Mouse (Mus musculus) embryonic stem cell, embryonic (primary cell): ENCODE data around the gene Ddi2.

ENCODE experiments used
- CTCF ChIA-PET, 4 experiments: fragments of 300-600 bp in 2 of 4; fragments of 350-600 bp in 2 of 4; sonication (Branson Sonifier 250); formaldehyde crosslinking; loops; one replicate each; lab custom pipeline; 2022; ENCODE audit warnings: inconsistent platforms in 2 of 4; lab: Charles Lee
- POLR2A ChIA-PET, 4 experiments: fragments of 300-600 bp in 2 of 4; fragments of 350-600 bp in 2 of 4; sonication (Branson Sonifier 250); formaldehyde crosslinking; loops; one replicate each; lab custom pipeline; 2022; ENCODE audit warnings: antibody characterized with exemption in 4 of 4, inconsistent platforms in 1 of 4; lab: Charles Lee

Gene Ddi2

GRCm38 (mm10) chr4:141723673-141724068 is 452 bp upstream of the Ddi2 start:
- CTCF ChIA-PET = interaction anchor here in 1 of 4 experiments (0.7 kb wide), 1 partner anchor 98 kb away, joined by 3 read pairs; no protein-coding TSS in a partner anchor
- POLR2A ChIA-PET = interaction anchor here (0.6 to 2.4 kb wide), 38 partner anchors 9 to 1562 kb away, joined by 3 to 18 read pairs (median 3); partner anchors contain the start of genes Casp9 (in 2 of the 4) and Agmat (in 1 of the 4)

- ChIA-PET CTCF (interaction anchor here in 2 of 4 experiments (0.6 to 1.5 kb wide), 2 partner anchors 29 to 140 kb away, joined by 3 to 4 read pairs; no protein-coding TSS in a partner anchor), POLR2A (interaction anchor here in 2 of 4 experiments (0.8 to 3.0 kb wide), 13 partner anchors 12 to 263 kb away, joined by 3 to 18 read pairs (median 6); no protein-coding TSS in a partner anchor)
Observed at GRCm38 (mm10) chr4:141721961-141722360, 1.3 kb downstream of the Ddi2 start.

GRCm38 (mm10) chr4:141720761-141721523 is 2.3 kb downstream of the Ddi2 start:
- ChIA-PET POLR2A (interaction anchor here (0.7 to 4.5 kb wide), 16 partner anchors 9 to 440 kb away, joined by 3 to 13 read pairs (median 4); partner anchors contain the start of gene Plekhm2 (in 1 of the 4)), CTCF (interaction anchor here in 1 of 4 experiments (0.7 kb wide), 1 partner anchor 294 kb away, joined by 3 read pairs; the partner anchor contains the start of gene Fhad1)

GRCm38 (mm10) chr4:141719304-141719703 is 3.9 kb downstream of the Ddi2 start:
- ChIA-PET CTCF (interaction anchor here in 2 of 4 experiments (0.5 to 0.6 kb wide), 2 partner anchors 101 kb away, joined by 3 read pairs; partner anchors contain the start of gene Tmem82 (in 2 of the 2)), POLR2A (interaction anchor here in 2 of 4 experiments (0.7 to 4.5 kb wide), 8 partner anchors 10 to 294 kb away, joined by 3 to 14 read pairs (median 4); partner anchors contain the start of gene Plekhm2 (in 1 of the 2))

GRCm38 (mm10) chr4:141717633-141718032 is 5.6 kb downstream of the Ddi2 start:
- POLR2A ChIA-PET = interaction anchor here in 3 of 4 experiments (0.6 to 4.5 kb wide), 9 partner anchors 8 to 105 kb away, joined by 3 to 14 read pairs (median 4); partner anchors contain the start of genes Casp9 (in 1 of the 3) and Plekhm2 (in 1 of the 3)
- CTCF ChIA-PET = no interaction called here

GRCm38 (mm10) chr4:141715027-141715426 is 8.2 kb downstream of the Ddi2 start:
- CTCF ChIA-PET = interaction anchor here in 1 of 4 experiments (0.5 kb wide), 1 partner anchor 13 kb away, joined by 6 read pairs; no protein-coding TSS in a partner anchor
- POLR2A ChIA-PET = interaction anchor here in 1 of 4 experiments (0.6 to 1.9 kb wide), 4 partner anchors 9 to 51 kb away, joined by 3 to 5 read pairs (median 4); partner anchors contain the start of genes Ddi2 and Plekhm2

- ChIA-PET POLR2A (interaction anchor here in 1 of 4 experiments (1.3 kb wide), 1 partner anchor 10 kb away, joined by 3 read pairs; the partner anchor contains the start of gene Ddi2), CTCF (no interaction called here)
Observed at GRCm38 (mm10) chr4:141713598-141714142, 9.5 kb downstream of the Ddi2 start.

- ChIA-PET POLR2A (interaction anchor here in 2 of 4 experiments (0.7 to 3.4 kb wide), 4 partner anchors 9 to 118 kb away, joined by 3 to 12 read pairs (median 4); partner anchors contain the start of gene Ddi2 (in 1 of the 2)), CTCF (no interaction called here)
Observed at GRCm38 (mm10) chr4:141711250-141711649, 12.0 kb downstream of the Ddi2 start.

- ChIA-PET CTCF (no interaction called here), POLR2A (interaction anchor here in 1 of 4 experiments (0.6 to 3.4 kb wide), 6 partner anchors 9 to 204 kb away, joined by 4 to 12 read pairs (median 6); partner anchors contain the start of gene Ddi2)
Observed at GRCm38 (mm10) chr4:141708971-141709370, 14.2 kb downstream of the Ddi2 start.

- POLR2A ChIA-PET = interaction anchor here in 1 of 4 experiments (0.9 to 3.6 kb wide), 5 partner anchors 9 to 60 kb away, joined by 4 to 14 read pairs (median 6); partner anchors contain the start of genes Ddi2 and Rsc1a1
- CTCF ChIA-PET = interaction anchor here in 1 of 4 experiments (0.6 kb wide), 1 partner anchor 49 kb away, joined by 6 read pairs; no protein-coding TSS in a partner anchor
Observed at GRCm38 (mm10) chr4:141708005-141708404, 15.2 kb downstream of the Ddi2 start.

- POLR2A ChIA-PET = interaction anchor here in 3 of 4 experiments (0.6 to 3.6 kb wide), 11 partner anchors 12 to 51 kb away, joined by 3 to 17 read pairs (median 3); partner anchors contain the start of gene Ddi2 (in 1 of the 3)
- CTCF ChIA-PET = interaction anchor here in 2 of 4 experiments (0.6 to 0.8 kb wide), 2 partner anchors 12 to 470 kb away, joined by 3 read pairs; no protein-coding TSS in a partner anchor
Observed at GRCm38 (mm10) chr4:141705331-141705730, 17.9 kb downstream of the Ddi2 start.

GRCm38 (mm10) chr4:141704625-141705024 is 18.6 kb downstream of the Ddi2 start:
- POLR2A ChIA-PET = interaction anchor here in 2 of 4 experiments (0.6 to 3.6 kb wide), 7 partner anchors 11 to 31 kb away, joined by 3 to 17 read pairs (median 8); partner anchors contain the start of gene Ddi2 (in 1 of the 2)
- CTCF ChIA-PET = interaction anchor here in 1 of 4 experiments (0.6 kb wide), 1 partner anchor 469 kb away, joined by 3 read pairs; no protein-coding TSS in a partner anchor

GRCm38 (mm10) chr4:141694719-141695118 is 28.5 kb downstream of the Ddi2 start:
- POLR2A ChIA-PET = interaction anchor here in 2 of 4 experiments (1.0 to 1.5 kb wide), 3 partner anchors 10 to 160 kb away, joined by 3 to 5 read pairs (median 5); partner anchors contain the start of gene Rsc1a1 (in 1 of the 2)
- CTCF ChIA-PET = no interaction called here

- ChIA-PET POLR2A (interaction anchor here in 1 of 4 experiments (1.1 to 2.0 kb wide), 2 partner anchors 12 to 33 kb away, joined by 3 to 6 read pairs; no protein-coding TSS in a partner anchor), CTCF (no interaction called here)
Observed at GRCm38 (mm10) chr4:141688505-141688904, 34.7 kb downstream of the Ddi2 start.

GRCm38 (mm10) chr4:141686525-141686924 is 36.7 kb downstream of the Ddi2 start:
- CTCF ChIA-PET = interaction anchor here in 1 of 4 experiments (1.0 kb wide), 1 partner anchor 21 kb away, joined by 3 read pairs; no protein-coding TSS in a partner anchor

GRCm38 (mm10) chr4:141686093-141686492 is 37.1 kb downstream of the Ddi2 start:
- CTCF ChIA-PET = interaction anchor here in 2 of 4 experiments (0.6 to 1.0 kb wide), 2 partner anchors 21 to 41 kb away, joined by 3 read pairs; no protein-coding TSS in a partner anchor
- POLR2A ChIA-PET = interaction anchor here in 2 of 4 experiments (0.9 to 8.9 kb wide), 8 partner anchors 9 to 108 kb away, joined by 3 to 102 read pairs (median 4); partner anchors contain the start of gene Casp9 (in 1 of the 2)

More at GRCm38 (mm10) chr4:141686525-141686924, 36.7 kb downstream of the Ddi2 start:
- POLR2A ChIA-PET = interaction anchor here in 2 of 4 experiments (0.9 to 8.9 kb wide), 5 partner anchors 15 to 107 kb away, joined by 3 to 102 read pairs (median 4); partner anchors contain the start of gene Casp9 (in 1 of the 2)

- POLR2A ChIA-PET = interaction anchor here in 2 of 4 experiments (0.6 to 8.9 kb wide), 11 partner anchors 9 to 258 kb away, joined by 3 to 102 read pairs (median 5); partner anchors contain the start of gene Casp9 (in 1 of the 2)
- CTCF ChIA-PET = interaction anchor here in 2 of 4 experiments (0.5 to 0.6 kb wide), 2 partner anchors 40 to 246 kb away, joined by 3 to 5 read pairs; no protein-coding TSS in a partner anchor
Observed at GRCm38 (mm10) chr4:141685499-141685898, 37.7 kb downstream of the Ddi2 start, which contains the start of gene Rsc1a1. Rsc1a1 (minus strand) TSS chr4:141685599.
